Mouse (Mus musculus) liver, adult 10 weeks (tissue): ENCODE data around the gene Gm20772. TPM values are rescaled to one million over a fixed set of nuclear protein-coding genes. Genes with fewer than 3 reads are reported as not detected.

ENCODE experiments used
- polyA plus RNA-seq: library from polyadenylated mRNA; stranded (reverse); fragments of 350-450 nt; fragmentation: Illumina TruSeq; extraction: RNeasy Lipid Tissue Mini Kit (QIAGEN cat#74804); gene quantifications from one replicate; pipeline ENCODE4 v1.2.3, GENCODE M21; 2014; ENCODE audit warnings: low read depth, low replicate concordance

Gene Gm20772
- polyA plus RNA-seq, result not detected

GRCm38 (mm10) chrY:17874441-17874840 is at the start of gene Gm20772, which contains the start of gene Gm20831:
Gene Gm20772 (plus strand): TSS chrY:17874741.
Gene Gm20831 (plus strand): TSS chrY:17874741.

GRCm38 (mm10) chrY:17846166-17846565 is 28.4 kb upstream of the Gm20772 start, which contains the start of gene Gm21904:
Gene Gm21904 (minus strand): TSS chrY:17846266.

Other genes with a start within 250 kb of the Gm20772 start
- not detected for gene Gm21904, start 28.5 kb upstream of the Gm20772 start, polyA plus RNA-seq
- gene Gm20831, start within 50 bp of the Gm20772 start, polyA plus RNA-seq, result not detected
- gene Srsy, start 62.6 kb downstream of the Gm20772 start, polyA plus RNA-seq, result not detected
- gene Gm21764, start 187.1 kb downstream of the Gm20772 start, polyA plus RNA-seq, result not detected
- gene Ssty1, start 214.4 kb downstream of the Gm20772 start, polyA plus RNA-seq, result not detected